Mouse (Mus musculus): ENCODE measurements at regions not wholly inside any gene's neighbourhood (a gene's known extent, or its start where the extent isn't known, plus 50 kb on each side); places are given as distances from the start of the nearest gene placed in this dataset.

DNA sequence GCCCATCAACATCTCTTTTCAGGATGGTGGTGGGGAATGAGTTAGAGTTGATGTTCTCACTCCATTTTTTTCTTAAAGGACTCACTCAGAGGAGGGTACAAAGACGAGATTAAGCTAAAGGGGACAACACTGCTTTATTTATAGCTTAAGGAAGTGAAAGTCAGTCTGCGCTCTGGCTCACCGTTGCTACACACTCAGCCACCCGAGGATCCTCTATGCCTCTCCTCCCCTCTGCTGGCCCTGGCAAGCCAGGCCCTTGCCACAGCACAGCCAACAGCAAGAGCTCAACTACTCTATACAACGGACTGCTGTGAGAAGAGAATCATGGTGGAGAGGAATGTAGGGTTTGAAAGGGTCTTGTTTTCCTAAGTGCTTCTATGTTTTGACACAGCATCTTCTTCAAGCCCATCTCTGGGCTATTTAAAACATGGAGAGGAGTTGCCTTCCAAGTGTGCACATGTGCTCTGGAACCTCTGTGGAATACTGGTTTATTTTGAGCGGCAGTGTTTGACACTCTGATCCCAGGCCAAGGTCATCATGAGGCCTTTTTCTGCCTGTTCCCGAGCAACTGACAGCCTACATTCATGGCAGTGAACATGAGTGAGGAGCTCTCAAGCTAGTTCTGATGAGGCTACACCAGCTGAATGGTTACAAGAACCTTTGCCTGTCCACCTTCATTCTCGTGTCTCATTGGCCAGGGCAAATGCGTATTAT lies 291.9 kb upstream of the Klf4 start:
- ATAC-seq (ENCODE audit: low TSS enrichment): no peak

GRCm38 (mm10) chr4:55823583-55823982 lies 291.3 kb upstream of the Klf4 start:
- no peak for ATAC-seq (ENCODE audit: low TSS enrichment)

DNA sequence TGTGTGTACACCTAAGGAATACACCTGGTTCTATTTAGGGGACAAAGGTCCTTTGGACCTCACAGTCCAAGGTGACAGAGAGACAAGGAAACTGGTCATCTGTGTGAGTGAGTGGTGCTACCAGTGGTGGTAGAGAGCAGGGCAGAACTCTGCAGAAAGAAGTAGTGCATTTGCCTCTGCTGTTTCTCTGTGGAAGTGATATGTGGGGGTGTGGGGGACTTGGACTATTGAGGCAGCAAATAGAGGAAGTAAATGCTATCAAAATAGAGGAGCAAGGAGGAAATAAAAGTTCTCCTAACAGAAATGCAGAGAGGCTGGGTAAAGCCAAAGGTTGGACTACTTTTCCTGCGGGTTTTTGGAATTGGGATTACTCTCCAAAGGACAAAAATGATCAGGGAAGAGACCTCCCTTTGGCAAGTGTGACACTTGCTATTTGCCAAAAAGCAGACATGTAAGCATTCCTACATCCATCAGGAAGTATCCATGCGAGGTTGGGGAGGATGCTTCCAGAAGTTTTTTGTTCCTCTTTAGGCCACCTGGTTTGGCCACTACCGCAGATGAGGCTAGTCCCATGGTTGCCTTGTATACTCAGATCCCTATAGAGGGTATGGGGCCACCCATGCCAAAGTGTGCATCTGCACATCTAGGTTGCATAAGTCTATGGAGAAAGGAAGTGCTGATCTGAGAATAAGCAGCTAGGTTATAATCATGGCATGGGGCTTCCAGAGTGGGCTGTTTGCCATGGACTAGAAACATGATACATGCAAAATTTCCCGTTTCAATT lies 285.0 kb upstream of the Klf4 start:
- no peak for ATAC-seq (ENCODE audit: low TSS enrichment)

GRCm38 (mm10) chr4:55815832-55816231 lies 283.6 kb upstream of the Klf4 start:
- ATAC-seq (ENCODE audit: low TSS enrichment): no peak

DNA sequence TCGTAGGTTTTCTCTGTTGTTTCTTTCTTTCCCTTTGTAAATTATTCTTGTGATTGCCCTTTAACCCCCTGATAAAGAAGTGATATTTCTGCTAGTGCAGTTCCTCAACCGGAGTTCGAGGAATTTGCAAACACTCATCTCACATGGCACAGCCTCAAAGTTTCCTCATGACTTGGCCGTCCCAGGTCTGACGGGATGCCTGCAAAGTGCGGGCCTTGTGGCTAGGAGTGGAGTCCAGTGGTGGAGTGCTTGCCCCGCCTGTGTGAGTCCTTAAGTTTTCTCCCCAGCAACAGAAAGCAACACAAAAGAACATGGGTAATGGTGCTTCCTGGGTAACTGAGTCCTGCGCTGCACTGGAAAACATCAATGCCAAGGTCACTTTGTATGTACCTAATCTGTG lies 280.6 kb upstream of the Klf4 start:
- no peak for ATAC-seq (ENCODE audit: low TSS enrichment)

DNA sequence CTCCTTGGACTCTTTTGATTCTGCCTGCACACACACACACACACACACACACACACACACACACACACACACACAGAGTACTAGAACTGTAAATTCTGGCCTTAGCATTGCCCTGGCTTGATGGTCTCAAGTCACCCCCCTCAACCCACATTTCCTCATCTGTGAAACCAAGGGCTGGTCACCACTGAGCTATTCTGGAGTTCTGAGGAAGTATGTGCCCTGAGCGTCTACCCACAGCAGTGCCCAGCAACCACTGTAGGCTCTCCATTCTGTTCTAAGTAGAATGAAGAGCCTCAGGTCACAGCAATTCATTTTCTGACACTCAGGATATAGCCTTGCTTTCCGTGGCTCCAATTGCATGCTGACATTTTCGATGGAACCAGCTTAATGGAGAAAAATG lies 279.4 kb upstream of the Klf4 start:
- no peak for ATAC-seq (ENCODE audit: low TSS enrichment)

DNA sequence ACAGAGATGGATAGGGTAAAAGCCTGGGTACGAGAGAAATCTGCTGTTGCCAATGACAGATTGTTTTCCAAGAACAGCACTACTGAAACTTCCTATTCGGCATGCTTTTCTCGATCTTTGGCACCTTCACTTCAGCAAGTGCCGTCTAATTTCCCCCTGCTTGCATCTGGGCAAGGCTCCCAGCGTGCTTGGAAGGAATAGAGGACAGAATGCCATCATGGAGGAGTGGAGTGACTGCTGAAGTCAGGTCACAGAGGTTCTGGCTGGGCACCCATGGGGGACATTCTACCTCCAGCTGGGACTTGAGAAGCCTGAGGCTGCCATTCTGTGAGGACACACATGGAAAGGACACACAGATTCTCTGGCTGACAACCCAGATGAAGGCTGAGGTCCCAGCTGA lies 276.2 kb upstream of the Klf4 start:
- no peak; the same call in 1 of the 2 replicates for ATAC-seq (ENCODE audit: low TSS enrichment)

DNA sequence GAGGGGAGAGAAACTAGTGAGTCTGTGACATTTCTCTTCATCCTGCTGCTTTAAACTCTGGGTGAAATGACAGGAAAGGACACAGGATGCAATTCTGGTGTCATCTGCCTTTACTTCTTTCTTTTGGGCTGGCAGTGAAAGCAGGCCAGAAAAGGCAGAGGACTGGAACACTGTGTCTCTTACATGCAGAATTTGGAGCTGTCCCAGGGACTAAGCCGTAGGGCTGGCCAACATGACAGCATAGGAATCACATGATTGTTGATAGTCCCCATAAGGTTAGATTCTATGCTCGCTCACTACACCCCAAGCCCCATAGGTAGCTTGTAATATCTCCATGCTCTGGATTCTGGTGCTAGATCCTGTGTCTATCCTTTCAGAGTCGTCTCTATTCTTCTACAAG lies 274.5 kb upstream of the Klf4 start:
- no peak for ATAC-seq (ENCODE audit: low TSS enrichment)

DNA sequence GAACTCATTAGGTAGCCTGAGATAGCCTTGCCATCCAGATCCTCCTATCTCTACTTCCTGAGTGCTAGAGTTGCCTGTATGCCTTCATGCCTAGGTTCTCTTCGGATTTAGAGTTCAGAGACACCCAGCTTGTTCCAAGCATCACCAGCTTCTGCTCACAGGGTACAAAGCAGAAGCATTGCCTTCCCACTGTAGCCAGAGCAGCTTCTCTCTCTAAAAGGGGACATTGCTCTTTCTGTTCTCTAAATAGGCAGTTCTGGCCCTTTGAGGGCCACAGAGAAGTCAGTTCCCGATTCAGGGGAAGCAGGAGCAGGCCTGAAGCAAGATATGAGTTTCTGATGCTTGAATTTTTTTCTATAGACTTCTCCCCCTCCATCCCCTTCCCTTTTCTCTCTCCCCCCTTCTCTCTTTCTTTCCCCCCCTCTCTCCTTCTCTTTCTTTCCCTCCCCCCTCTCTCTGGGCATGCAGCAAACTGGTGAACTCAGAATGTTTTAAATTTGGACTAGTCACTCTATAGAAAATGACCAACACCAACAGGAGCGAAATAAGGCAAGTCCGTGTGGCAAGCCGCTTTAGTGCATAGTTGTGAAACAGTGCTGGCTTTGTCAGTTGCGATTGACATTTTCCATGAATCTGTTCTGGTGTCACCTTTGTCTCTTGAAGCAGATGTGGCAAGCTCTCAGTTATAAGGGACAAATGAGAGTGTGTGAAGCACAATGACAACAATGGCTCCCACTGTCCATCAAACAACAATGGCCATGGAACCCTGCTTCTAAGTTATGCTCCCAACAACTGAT lies 273.2 kb upstream of the Klf4 start:
- no peak for ATAC-seq (ENCODE audit: low TSS enrichment)

GRCm38 (mm10) chr4:55802101-55802500 lies 269.8 kb upstream of the Klf4 start:
- no peak for ATAC-seq (ENCODE audit: low TSS enrichment)

- ATAC-seq (ENCODE audit: low TSS enrichment): no peak
Observed at GRCm38 (mm10) chr4:55798099-55798498, 265.8 kb upstream of the Klf4 start.

- no peak for ATAC-seq (ENCODE audit: low TSS enrichment)
Observed at GRCm38 (mm10) chr4:55781329-55781847, 249.1 kb upstream of the Klf4 start.

- ATAC-seq (ENCODE audit: low TSS enrichment): no peak
Observed at GRCm38 (mm10) chr4:55779581-55779980, 247.3 kb upstream of the Klf4 start.

GRCm38 (mm10) chr4:55775858-55776257 lies 243.6 kb upstream of the Klf4 start:
- ATAC-seq (ENCODE audit: low TSS enrichment): no peak

GRCm38 (mm10) chr4:55774571-55774970 lies 242.3 kb upstream of the Klf4 start:
- ATAC-seq (ENCODE audit: low TSS enrichment): no peak

DNA sequence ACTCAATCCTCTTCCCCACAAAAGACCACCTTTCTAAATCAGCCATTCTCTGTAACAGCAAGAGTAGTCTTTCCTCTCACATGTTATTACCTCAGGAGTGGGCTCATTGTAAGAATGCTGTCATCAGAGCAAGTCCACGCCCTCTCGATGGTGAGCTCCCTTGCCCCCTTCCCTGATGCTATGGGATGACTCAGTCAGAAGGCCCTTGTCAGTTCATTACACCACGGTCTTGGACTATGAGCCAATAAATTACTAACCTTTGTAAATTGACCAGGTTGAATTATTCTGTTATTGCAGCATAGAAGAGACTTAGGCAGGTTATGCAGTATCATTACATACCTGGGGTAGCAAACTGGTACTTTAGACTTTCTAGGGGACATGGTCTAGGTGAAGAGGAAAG lies 237.4 kb upstream of the Klf4 start:
- ATAC-seq (ENCODE audit: low TSS enrichment): no peak

GRCm38 (mm10) chr4:55768325-55768724 lies 236.1 kb upstream of the Klf4 start:
- ATAC-seq (ENCODE audit: low TSS enrichment): no peak

DNA sequence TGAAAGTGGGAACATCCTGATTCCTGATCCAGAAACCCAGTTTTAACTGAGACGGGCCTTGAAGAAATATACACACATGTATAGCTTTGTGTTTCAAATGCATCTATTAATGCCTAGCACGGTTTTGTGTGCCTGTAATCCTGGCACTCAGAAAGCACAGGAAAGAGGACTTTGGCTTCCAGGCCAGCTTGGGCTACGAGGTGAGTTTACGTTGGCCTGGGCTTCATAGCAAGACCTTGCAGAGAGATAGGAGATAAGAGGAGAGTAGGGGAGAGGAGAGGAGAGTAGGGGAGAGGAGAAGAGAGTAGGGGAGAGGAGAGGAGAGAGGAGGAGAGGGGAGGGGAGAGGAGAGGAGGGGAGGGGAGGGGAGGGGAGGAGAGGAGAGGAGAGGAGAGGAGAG lies 234.9 kb upstream of the Klf4 start:
- no peak for ATAC-seq (ENCODE audit: low TSS enrichment)

DNA sequence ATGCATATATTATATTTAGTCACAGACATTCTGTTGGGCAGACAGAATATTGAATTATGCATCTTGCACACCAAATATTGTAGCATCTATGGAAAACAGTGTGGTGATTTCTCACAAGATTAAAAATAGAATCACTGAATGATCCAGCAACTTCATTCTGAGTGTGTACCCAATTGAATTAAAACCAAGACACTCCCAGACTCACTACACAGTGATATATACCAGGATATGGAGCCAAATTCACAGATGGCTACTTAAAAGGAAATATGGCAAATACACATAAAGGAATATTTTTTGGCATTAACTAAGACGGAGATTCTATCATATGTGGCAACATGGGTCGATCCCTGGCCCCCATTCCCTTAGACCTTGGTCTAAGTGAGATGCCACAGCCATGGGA lies 233.5 kb upstream of the Klf4 start:
- no peak for ATAC-seq (ENCODE audit: low TSS enrichment)

GRCm38 (mm10) chr4:55763112-55763511 lies 230.8 kb upstream of the Klf4 start:
- no peak for ATAC-seq (ENCODE audit: low TSS enrichment)

GRCm38 (mm10) chr4:55762389-55762788 lies 230.1 kb upstream of the Klf4 start:
- ATAC-seq (ENCODE audit: low TSS enrichment): no peak

DNA sequence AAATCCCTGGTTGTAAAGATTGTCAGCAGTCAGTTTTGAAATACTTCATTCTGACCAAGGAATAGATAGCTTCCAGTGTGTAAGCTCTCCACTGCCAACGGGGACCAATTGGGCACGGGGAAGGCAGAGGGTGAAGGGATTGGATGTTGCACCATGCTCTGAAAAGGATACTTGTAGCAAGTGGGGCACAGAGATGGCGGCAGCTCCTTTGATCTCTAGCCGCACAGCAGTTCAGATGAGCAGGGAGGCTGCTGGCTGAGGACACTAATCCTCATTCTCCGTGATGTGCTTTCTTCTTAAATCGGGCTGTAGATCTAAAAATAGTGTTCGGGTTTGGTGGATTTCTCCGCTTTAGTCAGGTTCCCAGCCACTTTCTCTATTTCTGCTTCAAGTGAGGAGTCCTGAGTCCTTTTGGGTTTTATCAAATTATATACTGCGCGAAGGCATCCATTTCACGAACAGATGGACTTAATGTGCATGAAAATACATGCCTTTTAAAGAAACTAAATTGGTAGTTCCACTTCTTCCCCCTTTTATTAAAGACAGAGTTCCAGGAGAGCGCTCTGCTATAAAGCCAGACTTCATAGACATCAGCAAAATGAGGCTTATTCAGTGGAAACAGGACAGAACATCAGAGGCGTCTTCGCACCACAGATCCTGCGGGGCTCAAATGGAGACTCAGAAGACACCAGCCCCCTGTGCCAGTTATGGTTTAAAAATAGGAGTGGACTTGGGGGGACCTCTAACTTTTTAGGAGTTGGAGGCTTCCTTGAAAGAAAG lies 225.1 kb upstream of the Klf4 start:
- peak; percentile 84 for ATAC-seq (ENCODE audit: low TSS enrichment)
